Mouse (Mus musculus): ENCODE results near the gene Crybg1. TPM values are rescaled to one million over a fixed set of nuclear protein-coding genes. Genes with fewer than 3 reads are reported as not detected.

The Crybg1 gene
- 3.8 and 4.1 TPM in 2 replicates for polyA plus RNA-seq (2012; rRNA removed; ENCODE audit: low replicate concordance)

DNA sequence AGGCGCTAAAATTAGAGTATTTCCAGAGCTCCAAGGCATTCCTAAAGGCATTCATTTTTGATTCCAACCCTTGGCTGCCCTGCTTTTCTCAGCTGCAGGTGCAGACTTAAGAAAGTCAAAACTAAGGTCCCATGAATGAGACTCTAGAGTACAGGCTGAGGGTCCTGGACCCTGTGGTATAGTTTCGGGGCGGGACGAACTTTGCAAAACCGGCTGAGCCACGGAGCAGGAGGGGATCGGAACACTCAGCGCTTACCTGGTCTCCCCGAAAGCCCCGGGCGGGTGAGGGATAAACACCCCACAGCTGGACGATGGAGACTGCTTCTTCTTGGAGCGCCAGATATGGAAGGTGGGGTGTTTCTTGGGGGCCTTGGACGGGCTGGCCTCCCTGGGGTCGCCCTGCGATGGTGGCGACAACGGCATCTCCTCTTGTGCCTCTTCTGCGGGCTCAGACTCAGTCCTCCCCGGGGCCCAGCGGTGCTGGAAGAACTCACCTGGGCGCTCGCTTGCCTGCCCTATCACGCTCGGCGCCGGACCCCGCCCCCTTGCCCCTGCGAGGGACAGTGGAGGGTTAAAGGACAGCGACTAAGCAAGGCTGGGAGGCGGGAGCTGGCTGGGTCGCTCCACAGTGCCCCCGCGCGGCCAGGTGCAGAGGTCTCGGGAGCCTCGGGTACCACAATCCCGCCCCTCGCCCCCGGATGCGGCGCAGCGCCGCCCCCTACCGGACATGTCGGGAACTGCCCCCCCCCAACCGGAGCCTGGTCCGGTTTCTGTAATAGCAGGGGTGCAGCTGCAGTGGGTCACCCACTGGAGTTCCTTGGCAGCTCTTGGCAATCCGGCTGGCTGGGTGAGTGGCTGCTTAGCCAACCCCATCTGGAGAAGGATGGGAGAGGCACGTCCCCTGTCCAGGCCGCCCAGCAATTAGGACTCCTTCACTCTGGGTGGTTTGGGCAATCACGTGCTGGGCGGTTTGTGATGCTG lies at the start of gene Crybg1:
Gene Crybg1, minus strand, starts transcription at position 517 of the 981 bp plus-strand sequence.

DNA sequence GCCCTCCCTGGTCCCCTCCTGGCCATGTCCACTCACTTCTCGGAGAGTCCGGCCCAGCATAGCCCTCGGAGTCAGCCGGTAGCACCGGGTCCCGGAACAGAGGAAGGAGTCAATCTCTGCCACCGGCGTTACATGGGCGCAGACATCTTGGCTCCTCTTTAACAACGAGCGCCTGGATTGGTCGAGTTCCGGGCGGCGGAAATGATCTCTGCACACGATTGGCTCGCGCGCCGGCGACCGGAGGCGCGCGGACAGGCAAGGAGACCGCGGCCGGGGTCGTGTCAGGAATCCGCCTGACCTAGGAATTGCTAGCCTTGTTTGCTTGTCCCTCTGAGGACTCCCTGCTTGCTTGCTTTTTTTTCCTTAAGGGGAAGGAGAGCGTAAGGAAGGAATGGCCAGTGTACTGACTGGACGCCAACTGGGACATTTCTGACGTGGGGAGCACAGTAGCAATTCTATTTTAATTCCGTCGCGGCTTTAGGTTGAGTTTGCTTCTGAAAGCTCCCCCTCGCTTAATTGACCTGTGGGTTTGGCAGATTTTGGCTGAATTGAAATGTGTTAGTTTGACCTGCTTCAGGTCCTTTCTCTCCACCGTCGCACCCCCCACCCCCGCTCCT lies 247.0 kb downstream of the Crybg1 start, which contains the start of the genes Qrsl1 and Rtn4ip1:
Gene Qrsl1, minus strand, starts transcription at position 168 of the 617 bp plus-strand sequence.
Gene Rtn4ip1, plus strand, starts transcription at position 230 of the 617 bp plus-strand sequence.

Other genes starting within 250 kb of the Crybg1 start
- gene Qrsl1, start 247.1 kb downstream of the Crybg1 start, polyA plus RNA-seq (2012; rRNA removed; ENCODE audit: low replicate concordance): 9.6 and 13.8 TPM in 2 replicates
- gene Rtn4ip1, start 247.0 kb downstream of the Crybg1 start, polyA plus RNA-seq (2012; rRNA removed; ENCODE audit: low replicate concordance): 12.8 and 17.7 TPM in 2 replicates
- 11.2 and 12.8 TPM in 2 replicates for gene Atg5, start 119.5 kb upstream of the Crybg1 start, polyA plus RNA-seq (2012; rRNA removed; ENCODE audit: low replicate concordance)